Mouse (Mus musculus): ENCODE data around the gene Vezt.

Gene Vezt

GRCm38 (mm10) chr10:94037596-94037995 lies 2.0 kb upstream of the Vezt start:
- DNase-seq (ENCODE audit: low spot score in 2 of 2): no peak

GRCm38 (mm10) chr10:94037196-94037595 lies 1.6 kb upstream of the Vezt start:
- DNase-seq (ENCODE audit: low spot score in 2 of 2): no peak

GRCm38 (mm10) chr10:94036375-94036758 lies 750 bp upstream of the Vezt start:
- DNase-seq (ENCODE audit: low spot score in 2 of 2): peak in 1 of 2 experiments; percentile 10

GRCm38 (mm10) chr10:94034876-94035657 lies 550 bp downstream of the Vezt start:
- DNase-seq (ENCODE audit: low spot score in 2 of 2): peak; percentile 34 to 44

GRCm38 (mm10) chr10:94031164-94031563 lies 4.5 kb downstream of the Vezt start:
- no peak for DNase-seq (ENCODE audit: low spot score in 2 of 2)

- no peak for DNase-seq (ENCODE audit: low spot score in 2 of 2)
These were observed 7.1 kb downstream of the Vezt start for GRCm38 (mm10) chr10:94028493-94028892.

- no peak for DNase-seq (ENCODE audit: low spot score in 2 of 2)
These were observed 10.5 kb downstream of the Vezt start for GRCm38 (mm10) chr10:94025079-94025478.

GRCm38 (mm10) chr10:94021059-94021458 lies 14.6 kb downstream of the Vezt start:
- no peak for DNase-seq (ENCODE audit: low spot score in 2 of 2)

GRCm38 (mm10) chr10:94020587-94020986 lies 15.0 kb downstream of the Vezt start:
- no peak for DNase-seq (ENCODE audit: low spot score in 2 of 2)

GRCm38 (mm10) chr10:94017455-94017854 lies 18.2 kb downstream of the Vezt start:
- no peak for DNase-seq (ENCODE audit: low spot score in 2 of 2)

- no peak for DNase-seq (ENCODE audit: low spot score in 2 of 2)
These were observed 21.4 kb downstream of the Vezt start for GRCm38 (mm10) chr10:94014200-94014599.

- peak; percentile 20 to 25 for DNase-seq (ENCODE audit: low spot score in 2 of 2)
These were observed 22.4 kb downstream of the Vezt start for GRCm38 (mm10) chr10:94013196-94013595.

GRCm38 (mm10) chr10:94011024-94011423 lies 24.6 kb downstream of the Vezt start:
- no peak for DNase-seq (ENCODE audit: low spot score in 2 of 2)

GRCm38 (mm10) chr10:94009991-94010679 lies 25.5 kb downstream of the Vezt start:
- DNase-seq (ENCODE audit: low spot score in 2 of 2): no peak

GRCm38 (mm10) chr10:94008356-94008755 lies 27.3 kb downstream of the Vezt start:
- no peak for DNase-seq (ENCODE audit: low spot score in 2 of 2)

- no peak for DNase-seq (ENCODE audit: low spot score in 2 of 2)
These were observed 35.4 kb downstream of the Vezt start for GRCm38 (mm10) chr10:94000223-94000622.

- DNase-seq (ENCODE audit: low spot score in 2 of 2): no peak
These were observed 36.3 kb downstream of the Vezt start for GRCm38 (mm10) chr10:93999357-93999756.

- no peak for DNase-seq (ENCODE audit: low spot score in 2 of 2)
These were observed 40.5 kb downstream of the Vezt start for GRCm38 (mm10) chr10:93995100-93995499.

GRCm38 (mm10) chr10:93994136-93994535 lies 41.5 kb downstream of the Vezt start:
- DNase-seq (ENCODE audit: low spot score in 2 of 2): no peak

- no peak for DNase-seq (ENCODE audit: low spot score in 2 of 2)
These were observed 50.3 kb downstream of the Vezt start for GRCm38 (mm10) chr10:93985357-93985756.

- DNase-seq (ENCODE audit: low spot score in 2 of 2): no peak
These were observed 66.3 kb downstream of the Vezt start for GRCm38 (mm10) chr10:93969306-93969705.

GRCm38 (mm10) chr10:93967486-93967885 lies 68.1 kb downstream of the Vezt start:
- DNase-seq (ENCODE audit: low spot score in 2 of 2): no peak

- DNase-seq (ENCODE audit: low spot score in 2 of 2): no peak
These were observed 81.6 kb downstream of the Vezt start for GRCm38 (mm10) chr10:93954023-93954422.

Data from right cerebral cortex, postnatal 36 days (tissue).